In the genomic region with DNA sequence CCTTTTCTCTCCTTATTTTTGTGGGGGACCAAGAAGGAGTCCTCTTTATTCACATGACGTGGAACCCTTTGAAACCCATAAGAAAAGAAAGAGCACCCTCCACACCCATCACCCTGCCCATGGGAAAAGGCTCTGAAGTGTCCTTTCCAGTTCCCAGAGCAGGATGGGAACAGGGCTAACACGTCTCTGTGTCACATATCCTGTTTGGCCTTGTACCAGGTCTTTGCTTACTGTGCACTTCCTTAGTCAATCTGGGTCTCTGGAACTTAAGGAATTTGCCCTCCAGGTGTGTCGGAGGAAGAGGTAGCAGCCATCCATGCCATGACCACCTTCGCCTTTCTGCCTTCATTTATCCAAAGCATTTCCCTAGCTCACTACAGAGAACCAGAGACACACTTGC, we compare ENCODE assay signal across 9 mouse cellular contexts. TPM values are rescaled to one million over a fixed set of nuclear protein-coding genes. Genes with fewer than 3 reads are reported as not detected.
DNase-seq lines count a peak whose midpoint lies in the region; ATAC-seq and TF ChIP-seq lines count a peak whose summit lies in the region.
"Had no signal": no experiment of that assay in that cellular context is flagged by ENCODE, and none has a peak within 500 bp of the region (broad histone marks: within the 10 kb centered on the region; RNA-seq: fewer than 3 reads in every experiment).

No protein-coding gene starts in this region.

- H3K9ac ChIP-seq in limb, embryonic 15.5 days: no peak overlapping the region
- peak overlapping the region; percentile 37; the same call in 1 of the 2 replicates for H3K9ac ChIP-seq in forebrain, postnatal 0 days
- no peak overlapping the region for H3K9ac ChIP-seq in neural tube, embryonic 12.5 days

- H3K4me3 ChIP-seq in limb, embryonic 15.5 days: no peak overlapping the region
- H3K4me3 ChIP-seq in limb, embryonic 10.5 days: no peak overlapping the region
- no peak overlapping the region for H3K4me3 ChIP-seq in forebrain, postnatal 0 days (ENCODE audit: low read depth, low read length)
- H3K4me3 ChIP-seq in neural tube, embryonic 12.5 days: no peak overlapping the region
- no peak overlapping the region for H3K4me3 ChIP-seq in cerebellum, adult 2 months (replicated peaks; ENCODE audit: insufficient read depth, low read depth, low read length)

- no peak for DNase-seq in limb, embryonic 10.5 days (ENCODE audit: low spot score)
- DNase-seq in forebrain, postnatal 0 days: no peak
- peak; percentile 26 for DNase-seq in kidney, postnatal 10 days
- DNase-seq in liver: no peak
- no peak for DNase-seq in adrenal gland, adult (ENCODE audit: inconsistent age in 2 of 2, low spot score in 1 of 2)
- DNase-seq in cerebellum, adult 2 months: no peak

- no peak for TF ChIP-seq CTCF in forebrain, postnatal 0 days (IDR thresholded peaks at IDR 0.05; ENCODE audit: low read depth)
- no peak for TF ChIP-seq CTCF in cerebellum, adult 2 months (IDR thresholded peaks at IDR 0.05; ENCODE audit: borderline replicate concordance, insufficient read depth, low read depth, low read length)

- ATAC-seq in limb, embryonic 15.5 days (ENCODE audit: insufficient number of reproducible peaks, low FRiP score, low TSS enrichment, low read depth): no peak
- peak; percentile 65 for ATAC-seq in forebrain, postnatal 0 days
- peak; percentile 59 for ATAC-seq in neural tube, embryonic 12.5 days (ENCODE audit: low FRiP score, low read depth)

- no peak for TF ChIP-seq POLR2A in cerebellum, adult 2 months (IDR thresholded peaks at IDR 0.05; ENCODE audit: borderline replicate concordance, insufficient read depth, low read length)

- no peaks in the 10 kb centered on the region for H3K36me3 ChIP-seq in limb, embryonic 15.5 days
- no peaks in the 10 kb centered on the region for H3K36me3 ChIP-seq in limb, embryonic 10.5 days
- no peaks in the 10 kb centered on the region for H3K36me3 ChIP-seq in forebrain, postnatal 0 days (ENCODE audit: insufficient read depth)
- no peaks in the 10 kb centered on the region for H3K36me3 ChIP-seq in neural tube, embryonic 12.5 days

- 0 out of 2 replicates have a peak overlapping the region, but pooled peaks have one; percentile 17 for H3K27ac ChIP-seq in limb, embryonic 15.5 days
- no peak overlapping the region for H3K27ac ChIP-seq in limb, embryonic 10.5 days
- H3K27ac ChIP-seq in forebrain, postnatal 0 days (ENCODE audit: low read depth, low read length): peak overlapping the region; percentile 92
- peak overlapping the region; percentile 9; the same call in 1 of the 2 replicates for H3K27ac ChIP-seq in neural tube, embryonic 12.5 days
- H3K27ac ChIP-seq in cerebellum, adult 2 months (ENCODE audit: insufficient read depth, low read length): no peak overlapping the region

- H3K4me1 ChIP-seq in limb, embryonic 15.5 days: 0 out of 2 replicates have a peak, but pooled peaks cover 4% of the 10 kb centered on the region
- H3K4me1 ChIP-seq in limb, embryonic 10.5 days: peaks cover 3% of the 10 kb centered on the region; the same call in 1 of the 2 replicates
- H3K4me1 ChIP-seq in forebrain, postnatal 0 days (ENCODE audit: insufficient read depth): peaks cover 20% of the 10 kb centered on the region
- H3K4me1 ChIP-seq in neural tube, embryonic 12.5 days: peaks cover 11% of the 10 kb centered on the region
- H3K4me1 ChIP-seq in cerebellum, adult 2 months (ENCODE audit: control insufficient read depth, insufficient read depth, low read length): no peaks in the 10 kb centered on the region

- no peaks in the 10 kb centered on the region for H3K27me3 ChIP-seq in limb, embryonic 15.5 days
- no peaks in the 10 kb centered on the region for H3K27me3 ChIP-seq in limb, embryonic 10.5 days (ENCODE audit: low read depth, poor library complexity, severe bottlenecking)
- no peaks in the 10 kb centered on the region for H3K27me3 ChIP-seq in forebrain, postnatal 0 days (ENCODE audit: insufficient read depth, low read length)
- no peaks in the 10 kb centered on the region for H3K27me3 ChIP-seq in neural tube, embryonic 12.5 days (replicated peaks)
- H3K27me3 ChIP-seq in cerebellum, adult 2 months (ENCODE audit: control insufficient read depth, insufficient read depth, low read length): no peaks in the 10 kb centered on the region

- no peaks in the 10 kb centered on the region for H3K9me3 ChIP-seq in limb, embryonic 15.5 days
- H3K9me3 ChIP-seq in limb, embryonic 10.5 days (replicated peaks): no peaks in the 10 kb centered on the region
- no peaks in the 10 kb centered on the region for H3K9me3 ChIP-seq in forebrain, postnatal 0 days (ENCODE audit: low read length)
- no peaks in the 10 kb centered on the region for H3K9me3 ChIP-seq in neural tube, embryonic 12.5 days

- WGBS in limb, embryonic 15.5 days: 56% methylated on average over 4 of the region's 4 CpGs
- WGBS in limb, embryonic 10.5 days: 74% methylated on average over 4 of the region's 4 CpGs
- 33% methylated on average over 4 of the region's 4 CpGs for WGBS in forebrain, postnatal 0 days
- WGBS in neural tube, embryonic 12.5 days: 66% methylated on average over 4 of the region's 4 CpGs
- WGBS in cerebellum, adult 2 months: 65% methylated on average over 4 of the region's 4 CpGs

- no peak overlapping the region for H3K4me2 ChIP-seq in limb, embryonic 15.5 days
- peak overlapping the region; percentile 31 for H3K4me2 ChIP-seq in forebrain, postnatal 0 days (ENCODE audit: low read depth)
- 0 out of 2 replicates have a peak overlapping the region, but pooled peaks have one; percentile 30 for H3K4me2 ChIP-seq in neural tube, embryonic 12.5 days (replicated peaks)

RNA-seq across cellular contexts. Expression of a gene that starts 18.6 kb away (rescaled TPM):
- 188 and 249 TPM in 2 replicates for polyA plus RNA-seq in limb, embryonic 15.5 days (2015; fragmentation: Nextera tagmentation; extraction: Ambion mirVana)
- polyA plus RNA-seq in limb, embryonic 10.5 days (2016; fragmentation: Nextera tagmentation; extraction: Ambion mirVana): 44.3 and 44.7 TPM in 2 replicates
- 4,454 and 4,559 TPM in 2 replicates for total RNA-seq in forebrain, postnatal 0 days (2014; rRNA removed)
- 3,524 and 3,579 TPM in 2 replicates for polyA plus RNA-seq in forebrain, postnatal 0 days (2015; fragmentation: Nextera tagmentation; extraction: Ambion mirVana)
- polyA plus RNA-seq in neural tube, embryonic 12.5 days (2016; fragmentation: Nextera tagmentation; extraction: Ambion mirVana): 960 and 968 TPM in 2 replicates
- 850 and 867 TPM in 2 replicates for polyA plus RNA-seq in cerebellum, adult 2 months (2012; rRNA removed)

RNA-seq across cellular contexts. Expression of a gene that starts 33.8 kb away (rescaled TPM):
- 33.5 and 34.5 TPM in 2 replicates for polyA plus RNA-seq in limb, embryonic 15.5 days (2015; fragmentation: Nextera tagmentation; extraction: Ambion mirVana)
- 11.7 and 15.6 TPM in 2 replicates for polyA plus RNA-seq in limb, embryonic 10.5 days (2016; fragmentation: Nextera tagmentation; extraction: Ambion mirVana)
- 5,538 and 5,638 TPM in 2 replicates for total RNA-seq in forebrain, postnatal 0 days (2014; rRNA removed)
- polyA plus RNA-seq in forebrain, postnatal 0 days (2015; fragmentation: Nextera tagmentation; extraction: Ambion mirVana): 1,072 and 1,153 TPM in 2 replicates
- 425 and 501 TPM in 2 replicates for polyA plus RNA-seq in neural tube, embryonic 12.5 days (2016; fragmentation: Nextera tagmentation; extraction: Ambion mirVana)
- 224 and 255 TPM in 2 replicates for polyA plus RNA-seq in cerebellum, adult 2 months (2012; rRNA removed)
- total RNA-seq: megakaryocyte progenitor cell, adult 5-6 weeks had no signal

RNA-seq across cellular contexts. Expression of a gene that starts 59.1 kb away (rescaled TPM):
- 38.9 and 45.0 TPM in 2 replicates for polyA plus RNA-seq in limb, embryonic 15.5 days (2015; fragmentation: Nextera tagmentation; extraction: Ambion mirVana)
- 30.6 and 33.6 TPM in 2 replicates for polyA plus RNA-seq in limb, embryonic 10.5 days (2016; fragmentation: Nextera tagmentation; extraction: Ambion mirVana)
- total RNA-seq in forebrain, postnatal 0 days (2014; rRNA removed): 37.1 and 40.5 TPM in 2 replicates
- 46.0 and 51.2 TPM in 2 replicates for polyA plus RNA-seq in forebrain, postnatal 0 days (2015; fragmentation: Nextera tagmentation; extraction: Ambion mirVana)
- polyA plus RNA-seq in neural tube, embryonic 12.5 days (2016; fragmentation: Nextera tagmentation; extraction: Ambion mirVana): 34.3 and 35.4 TPM in 2 replicates
- polyA plus RNA-seq in cerebellum, adult 2 months (2012; rRNA removed): 70.8 and 75.3 TPM in 2 replicates

Comparison
In these comparisons a context has a peak if more than half of its experiments do, and no peak if none do; other contexts are left out.
1. H3K27ac ChIP-seq: peak in limb, embryonic 15.5 days (single experiment), forebrain, postnatal 0 days (single experiment) and neural tube, embryonic 12.5 days (single experiment); none in limb, embryonic 10.5 days (single experiment) and cerebellum, adult 2 months (single experiment).